Mouse (Mus musculus): ENCODE data around the gene Amelx.

Amelx gene

DNA sequence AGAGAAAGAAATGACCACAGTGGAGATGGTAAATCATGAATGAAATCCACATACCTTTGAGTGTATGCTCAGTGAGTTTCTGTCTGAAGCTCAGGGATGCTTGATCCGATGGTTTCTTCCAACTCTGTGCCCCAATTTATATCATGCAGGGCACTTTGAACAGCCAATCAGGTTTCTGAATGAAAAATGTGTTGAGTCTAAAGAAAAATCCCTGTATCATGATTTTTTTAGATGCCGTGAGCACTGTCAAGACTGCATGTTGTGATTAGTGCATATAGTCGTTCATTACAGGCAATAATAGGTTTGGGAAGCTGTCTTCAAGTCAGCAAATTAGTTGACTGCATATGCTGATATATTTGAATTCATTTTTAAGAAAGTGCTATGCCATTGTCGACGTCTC, at the start of gene Amelx:
Gene Amelx (minus strand): TSS at position 101 of the 400 bp plus-strand sequence.
- DNase-seq (ENCODE audit: low spot score in 2 of 2) = no peak

- DNase-seq (ENCODE audit: low spot score in 2 of 2) = no peak
Measured at GRCm38 (mm10) chrX:169222357-169223062, 35.5 kb upstream of the Amelx start.

GRCm38 (mm10) chrX:169220064-169220463, 33.1 kb upstream of the Amelx start:
- DNase-seq (ENCODE audit: low spot score in 2 of 2) = peak in 1 of 2 experiments; percentile 0

GRCm38 (mm10) chrX:169210019-169210418, 23.0 kb upstream of the Amelx start:
- DNase-seq (ENCODE audit: low spot score in 2 of 2) = no peak

GRCm38 (mm10) chrX:169178634-169179033, 8.4 kb downstream of the Amelx start:
- no peak for DNase-seq (ENCODE audit: low spot score in 2 of 2)

- DNase-seq (ENCODE audit: low spot score in 2 of 2) = no peak
Measured at GRCm38 (mm10) chrX:169173796-169174195, 13.2 kb downstream of the Amelx start.

- no peak for DNase-seq (ENCODE audit: low spot score in 2 of 2)
Measured at GRCm38 (mm10) chrX:169170981-169171380, 16.0 kb downstream of the Amelx start.

- DNase-seq (ENCODE audit: low spot score in 2 of 2) = no peak
Measured at GRCm38 (mm10) chrX:169158385-169158784, 28.6 kb downstream of the Amelx start.

- no peak for DNase-seq (ENCODE audit: low spot score in 2 of 2)
Measured at GRCm38 (mm10) chrX:169153805-169154204, 33.2 kb downstream of the Amelx start.

- DNase-seq (ENCODE audit: low spot score in 2 of 2) = no peak
Measured at GRCm38 (mm10) chrX:169140467-169140866, 46.5 kb downstream of the Amelx start.

DNA sequence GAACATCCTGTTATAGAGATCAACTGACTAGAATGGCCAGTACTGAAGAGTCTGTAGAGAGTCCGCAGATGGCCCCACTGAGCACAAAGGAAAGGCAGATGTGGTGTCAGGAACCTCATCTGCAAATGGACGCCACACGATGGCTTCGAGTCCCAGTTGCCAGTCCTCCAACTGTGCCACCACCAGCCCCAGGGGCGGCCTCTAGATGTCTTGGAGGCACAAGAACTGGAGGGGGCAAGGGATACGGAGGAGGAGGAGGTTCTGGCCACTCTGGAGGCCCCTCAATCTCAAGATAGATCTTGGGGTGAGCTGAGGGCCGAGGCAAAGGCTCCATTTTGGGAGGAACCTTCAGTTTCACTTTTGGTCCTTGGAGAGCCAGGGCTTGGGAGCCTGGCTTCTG, 47.2 kb downstream of the Amelx start:
- no peak for DNase-seq (ENCODE audit: low spot score in 2 of 2)

Measured in urinary bladder, postnatal 36 days (tissue).